Mouse (Mus musculus) left cerebral cortex, postnatal 25 days (tissue): ENCODE results near the gene Dnaaf1. TPM values are rescaled to one million over a fixed set of nuclear protein-coding genes. Genes with fewer than 3 reads are reported as not detected.

ENCODE experiments used
- DNase-seq, 2 experiments: peaks; one replicate each; pipeline ENCODE4 v3.0.0; 2022; ENCODE audit warnings: low spot score in 2 of 2, mixed read lengths in 1 of 2
- intact Hi-C: fragments of 180-260 bp; cut with DNase I; formaldehyde crosslinking; loops from one replicate; pipeline ENCODE4 v1.15.1; 2025
- total RNA-seq, 2 experiments: library from RNA; stranded (reverse); gene quantifications; 2 replicates each; pipeline ENCODE4 v1.2.3; 2021

Gene Dnaaf1
- total RNA-seq, 2 experiments from 2014 or later, result 0.21 to 0.25 TPM

DNA sequence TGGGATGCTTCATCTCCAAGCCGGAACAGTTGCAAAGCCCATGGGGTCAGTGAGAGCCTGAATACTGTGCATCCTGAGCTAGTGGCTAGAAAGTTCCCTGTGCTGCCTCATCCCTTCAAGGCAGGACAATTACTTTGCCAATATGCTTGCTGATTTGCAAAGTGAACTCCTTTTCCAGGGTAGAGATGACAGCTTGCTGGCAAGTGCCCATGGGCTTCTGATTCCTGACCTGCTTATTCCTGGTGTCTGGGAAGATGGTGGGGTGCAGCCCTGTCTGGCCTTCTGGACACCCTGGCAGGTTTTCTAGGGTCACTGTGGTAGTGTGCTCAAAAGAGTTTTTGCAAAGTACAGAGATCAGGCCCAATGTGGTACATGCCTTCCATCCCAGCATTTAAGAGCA lies 67.9 kb downstream of the Dnaaf1 start:
- DNase-seq, result no peak
- intact Hi-C loops, result no loop called here

DNA sequence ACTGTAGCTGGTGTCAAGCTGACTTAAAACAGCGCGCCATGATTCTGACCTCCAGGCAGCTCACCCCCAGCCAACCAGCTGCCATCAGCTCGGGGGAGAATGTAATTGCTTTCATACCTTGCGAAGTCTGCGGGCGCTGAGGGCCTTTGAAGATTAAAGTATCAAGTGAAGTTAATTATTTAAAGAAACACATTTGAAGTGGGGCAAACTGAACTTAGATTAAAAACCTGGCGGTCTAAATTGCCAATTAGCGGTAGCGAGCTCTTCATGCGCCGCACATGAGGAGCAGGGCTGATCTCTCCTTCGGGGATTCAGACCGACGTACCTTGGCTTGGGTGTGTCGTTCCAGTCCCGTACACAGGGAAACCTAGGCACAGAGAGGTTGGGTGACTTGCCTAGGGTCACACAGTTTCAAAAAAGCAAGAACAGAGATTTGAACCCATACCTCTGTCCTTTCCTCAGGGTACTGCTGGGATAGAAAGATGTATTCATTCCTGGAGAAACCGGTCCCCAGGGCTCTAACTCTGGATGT lies 69.5 kb downstream of the Dnaaf1 start:
- intact Hi-C loops, result no loop called here
- DNase-seq, result no peak

- intact Hi-C loops, result no loop called here
- no peak for DNase-seq
Measured at GRCm38 (mm10) chr8:119644981-119645597, 70.1 kb downstream of the Dnaaf1 start.

DNA sequence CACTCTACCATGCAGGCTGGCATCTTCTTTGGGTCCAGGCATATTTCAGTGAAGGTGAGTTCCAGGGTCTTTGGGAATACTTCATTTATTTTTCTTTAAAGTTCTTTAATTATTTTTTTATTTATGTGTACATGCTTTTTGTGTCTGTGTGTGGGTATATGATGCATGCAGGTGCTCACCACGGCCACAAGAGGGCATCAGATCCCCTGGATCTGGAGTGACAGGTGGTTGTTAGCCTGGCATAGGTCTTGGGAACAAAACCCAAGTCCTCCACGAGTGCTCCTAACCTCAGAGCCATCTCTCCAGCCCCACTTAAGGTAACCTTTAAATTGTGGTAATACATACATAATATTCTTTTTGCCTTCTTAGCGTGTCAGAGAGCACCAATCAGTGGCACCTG lies 71.2 kb downstream of the Dnaaf1 start:
- no peak for DNase-seq
- intact Hi-C loops, result no loop called here

GRCm38 (mm10) chr8:119646846-119647245 lies 71.8 kb downstream of the Dnaaf1 start:
- DNase-seq, result no peak
- intact Hi-C loops, result no loop called here

Other genes starting within 250 kb of the Dnaaf1 start
- gene Hsbp1, start 230.7 kb upstream of the Dnaaf1 start, total RNA-seq, result 100 to 1,000 TPM; 402 to 432 TPM
- 10 to 100 TPM; 28.6 to 30.3 TPM for gene Mlycd, start 180.4 kb upstream of the Dnaaf1 start, total RNA-seq
- 1 to 10 TPM in 1 of 2 experiments, under 1 TPM in 1; 0.55 to 1.0 TPM for gene Osgin1, start 141.1 kb upstream of the Dnaaf1 start, total RNA-seq
- 10 to 100 TPM; 59.0 to 73.8 TPM for gene Necab2, start 128.5 kb upstream of the Dnaaf1 start, total RNA-seq
- under 1 TPM; 0.34 to 0.69 TPM for gene Slc38a8, start 73.5 kb upstream of the Dnaaf1 start, total RNA-seq
- 10 to 100 TPM; 62.3 to 68.5 TPM for gene Mbtps1, start 16.5 kb upstream of the Dnaaf1 start, total RNA-seq
- gene Hsdl1, start 52 bp upstream of the Dnaaf1 start, total RNA-seq, result 10 to 100 TPM; 44.8 to 47.1 TPM
- gene Taf1c, start 30.0 kb downstream of the Dnaaf1 start, total RNA-seq, result 1 to 10 TPM; 9.9 to 10.0 TPM
- gene Adad2, start 37.5 kb downstream of the Dnaaf1 start, total RNA-seq, result under 1 TPM; 0.23 to 0.55 TPM
- gene Kcng4, start 60.4 kb downstream of the Dnaaf1 start, total RNA-seq, result 1 to 10 TPM; 3.3 to 4.0 TPM
- 10 to 100 TPM in 1 of 2 experiments, 1 to 10 TPM in 1; 8.6 to 10.8 TPM for gene Wfdc1, start 91.1 kb downstream of the Dnaaf1 start, total RNA-seq
- 1 to 10 TPM; 1.9 to 2.1 TPM for gene Atp2c2, start 124.8 kb downstream of the Dnaaf1 start, total RNA-seq
- 10 to 100 TPM; 17.0 to 17.4 TPM for gene Tldc1, start 203.2 kb downstream of the Dnaaf1 start, total RNA-seq